Mouse (Mus musculus) brain, embryonic 14.5 days (tissue): ENCODE measurements around the gene Olfr1416.

Source experiments
- CTCF ChIP-seq: fragments of 200-500 bp; IDR thresholded peaks from 2 replicates; pipeline ENCODE4 v1.5.1; 2012; ENCODE audit warnings: inconsistent platforms, mild to moderate bottlenecking, moderate library complexity, borderline replicate concordance; ENCODE audit not compliant: insufficient read depth, insufficient read length; ENCODE audit errors: extremely low read depth
- POLR2A ChIP-seq: fragments of 200-500 bp; IDR thresholded peaks from 2 replicates; pipeline ENCODE4 v1.6.1; 2012; ENCODE audit warnings: mild to moderate bottlenecking, inconsistent platforms, borderline replicate concordance; ENCODE audit not compliant: poor library complexity, insufficient read depth, insufficient read length, severe bottlenecking; ENCODE audit errors: extremely low read depth

DNA sequence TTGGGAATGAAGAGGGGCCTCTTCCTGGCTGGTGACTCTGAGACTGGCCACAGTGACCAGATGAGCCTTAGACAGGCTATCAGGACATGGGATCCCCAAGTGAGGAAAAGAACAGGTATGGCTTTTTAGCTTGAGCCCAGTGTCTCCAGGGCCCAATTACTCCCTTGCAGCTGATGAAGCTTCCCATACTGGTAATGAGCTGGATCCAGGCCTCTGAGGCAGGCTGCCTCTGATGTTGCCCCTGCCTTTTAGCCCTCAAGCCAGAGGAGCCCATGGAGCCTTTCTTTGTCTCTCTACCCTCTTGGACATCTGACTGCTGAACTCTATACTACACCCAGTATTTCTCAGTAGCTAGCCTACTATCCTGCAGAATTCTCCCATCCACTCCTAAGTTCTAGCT lies at the start of gene Olfr1416:
- no peak for TF ChIP-seq CTCF
- no peak for TF ChIP-seq POLR2A
